ENCODE assay signal across 9 mouse cellular contexts in the genomic region with DNA sequence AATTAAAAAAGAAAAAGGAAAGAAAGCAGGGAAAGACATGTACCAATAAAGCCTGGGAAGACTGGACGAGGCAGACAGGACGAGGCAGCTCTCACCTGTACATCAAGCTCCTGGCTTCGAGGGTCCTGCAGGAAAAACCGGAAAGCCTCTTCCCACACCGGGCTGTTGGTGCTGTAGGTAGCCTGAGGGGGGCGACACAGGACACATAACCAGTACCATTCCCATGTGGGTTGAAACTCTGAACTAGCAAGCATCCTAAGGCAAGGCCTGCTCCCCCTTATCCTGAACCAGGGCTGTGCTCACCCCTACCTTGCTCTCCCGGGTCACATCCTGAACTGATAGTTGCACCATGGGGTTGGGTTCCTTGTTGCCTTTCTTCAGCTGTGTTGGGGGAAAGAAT. TPM values are rescaled to one million over a fixed set of nuclear protein-coding genes. Genes with fewer than 3 reads are reported as not detected.
DNase-seq lines count a peak whose midpoint lies in the region; ATAC-seq and TF ChIP-seq lines count a peak whose summit lies in the region.
"Had no signal": no experiment of that assay in that cellular context is flagged by ENCODE, and none has a peak within 500 bp of the region (broad histone marks: within the 10 kb centered on the region; RNA-seq: fewer than 3 reads in every experiment).

No protein-coding gene starts in this region.

- no peak overlapping the region for H3K4me2 ChIP-seq in midbrain, embryonic 13.5 days (replicated peaks)
- H3K4me2 ChIP-seq: neural tube, embryonic 13.5 days had no signal

- no peak overlapping the region for H3K27ac ChIP-seq in testis, adult 2 months (ENCODE audit: control insufficient read depth, insufficient read depth, low read depth, low read length)
- no peak overlapping the region for H3K27ac ChIP-seq in midbrain, embryonic 13.5 days
- H3K27ac ChIP-seq: neural tube, embryonic 13.5 days had no signal

- no peak overlapping the region for H3K4me3 ChIP-seq in testis, adult 2 months (ENCODE audit: control insufficient read depth, low read depth, low read length)
- no peak overlapping the region for H3K4me3 ChIP-seq in midbrain, embryonic 13.5 days (replicated peaks)
- H3K4me3 ChIP-seq: neural tube, embryonic 13.5 days had no signal

- no peaks in the 10 kb centered on the region for H3K36me3 ChIP-seq in testis, adult 2 months (ENCODE audit: control insufficient read depth, insufficient read depth, low read length)
- peaks cover 10% of the 10 kb centered on the region for H3K36me3 ChIP-seq in midbrain, embryonic 13.5 days

- ATAC-seq in midbrain, embryonic 13.5 days, result no peak

- peak; percentile 46 for DNase-seq in gastrocnemius, postnatal 10 days
- no peak for DNase-seq in gastrocnemius, postnatal 4 days (ENCODE audit: low spot score in 2 of 2)
- no peak for DNase-seq in testis, postnatal 14 days (ENCODE audit: low spot score)
- peak; percentile 70 for DNase-seq in cerebellum, adult 9-10 months
- peak; percentile 54 to 79 for DNase-seq in kidney, postnatal 36 days
- peak; percentile 31 for DNase-seq in right cerebral cortex, postnatal 4 days

- H3K9ac ChIP-seq in midbrain, embryonic 13.5 days (replicated peaks), result no peak overlapping the region
- H3K9ac ChIP-seq: neural tube, embryonic 13.5 days had no signal

- H3K27me3 ChIP-seq in testis, adult 2 months (ENCODE audit: control insufficient read depth, insufficient read depth, low read length), result no peaks in the 10 kb centered on the region; the same call in 1 of the 2 replicates
- H3K27me3 ChIP-seq in midbrain, embryonic 13.5 days, result peaks cover 43% of the 10 kb centered on the region

- 70% methylated on average over 7 of the region's 7 CpGs for WGBS in midbrain, embryonic 13.5 days

- peaks cover 12% of the 10 kb centered on the region for H3K4me1 ChIP-seq in testis, adult 2 months (ENCODE audit: control insufficient read depth, insufficient read depth, low read length)
- no peaks in the 10 kb centered on the region for H3K4me1 ChIP-seq in midbrain, embryonic 13.5 days (replicated peaks)

- TF ChIP-seq CTCF in testis, adult 2 months (IDR thresholded peaks at IDR 0.05; ENCODE audit: control insufficient read depth, insufficient read depth, insufficient replicate concordance, low read depth, low read length), result peak; percentile 47; the same call in 1 of the 2 replicates

- H3K9me3 ChIP-seq in midbrain, embryonic 13.5 days, result no peaks in the 10 kb centered on the region
- H3K9me3 ChIP-seq: neural tube, embryonic 13.5 days had no signal

- TF ChIP-seq POLR2A in testis, adult 2 months (IDR thresholded peaks at IDR 0.05; ENCODE audit: control insufficient read depth, low read depth, low read length), result no peak

RNA-seq across cellular contexts. Expression of gene Esyt1, which starts 6.8 kb away (rescaled TPM):
- 10 to 100 TPM; 22.5 to 30.4 TPM for total RNA-seq in gastrocnemius, postnatal 10 days (2021)
- total RNA-seq in gastrocnemius, postnatal 4 days (2021), result 10 to 100 TPM; 49.6 to 50.5 TPM
- polyA plus RNA-seq in testis, adult 2 months (2012; rRNA removed), result 1.6 and 3.1 TPM in 2 replicates
- 11.6 and 13.7 TPM in 2 replicates for polyA plus RNA-seq in midbrain, embryonic 13.5 days (2015; fragmentation: Nextera tagmentation; extraction: Ambion mirVana)

RNA-seq across cellular contexts. Expression of gene Myl6b, which starts 20.3 kb away (rescaled TPM):
- 100 to 1,000 TPM in 1 of 2 experiments, 10 to 100 TPM in 1; 68.8 to 101 TPM for total RNA-seq in gastrocnemius, postnatal 10 days (2021)
- 100 to 1,000 TPM; 119 to 139 TPM for total RNA-seq in gastrocnemius, postnatal 4 days (2021)
- polyA plus RNA-seq in testis, adult 2 months (2012; rRNA removed), result 20.3 and 23.2 TPM in 2 replicates
- 3.4 and 4.3 TPM in 2 replicates for polyA plus RNA-seq in midbrain, embryonic 13.5 days (2015; fragmentation: Nextera tagmentation; extraction: Ambion mirVana)

RNA-seq across cellular contexts. Expression of gene Myl6, which starts 24.9 kb away (rescaled TPM):
- total RNA-seq in gastrocnemius, postnatal 10 days (2021), result 100 to 1,000 TPM; 305 to 356 TPM
- 100 to 1,000 TPM; 485 to 542 TPM for total RNA-seq in gastrocnemius, postnatal 4 days (2021)
- polyA plus RNA-seq in testis, adult 2 months (2012; rRNA removed), result 191 and 248 TPM in 2 replicates
- polyA plus RNA-seq in midbrain, embryonic 13.5 days (2015; fragmentation: Nextera tagmentation; extraction: Ambion mirVana), result 836 and 885 TPM in 2 replicates

RNA-seq across cellular contexts. Expression of gene Zc3h10, which starts 28.7 kb away (rescaled TPM):
- total RNA-seq in gastrocnemius, postnatal 10 days (2021), result 1 to 10 TPM; 5.2 to 6.3 TPM
- total RNA-seq in gastrocnemius, postnatal 4 days (2021), result 1 to 10 TPM; 6.7 to 9.9 TPM
- polyA plus RNA-seq in testis, adult 2 months (2012; rRNA removed), result 29.9 and 33.9 TPM in 2 replicates
- 23.3 and 24.2 TPM in 2 replicates for polyA plus RNA-seq in midbrain, embryonic 13.5 days (2015; fragmentation: Nextera tagmentation; extraction: Ambion mirVana)

RNA-seq across cellular contexts. Expression of gene Rpl41, which starts 30.3 kb away (rescaled TPM):
- 1,000 to 10,000 TPM; 1,962 to 2,082 TPM for total RNA-seq in gastrocnemius, postnatal 10 days (2021)
- 1,000 to 10,000 TPM; 2,741 to 3,076 TPM for total RNA-seq in gastrocnemius, postnatal 4 days (2021)
- 1,504 and 1,952 TPM in 2 replicates for polyA plus RNA-seq in testis, adult 2 months (2012; rRNA removed)
- polyA plus RNA-seq in midbrain, embryonic 13.5 days (2015; fragmentation: Nextera tagmentation; extraction: Ambion mirVana), result 2,545 and 2,595 TPM in 2 replicates

Comparison
In these comparisons a context has a peak if more than half of its experiments do, and no peak if none do; other contexts are left out.
1. DNase-seq: peak in gastrocnemius, postnatal 10 days (single experiment), cerebellum, adult 9-10 months (single experiment), kidney, postnatal 36 days (2 of 2) and right cerebral cortex, postnatal 4 days (single experiment); none in gastrocnemius, postnatal 4 days (0 of 2) and testis, postnatal 14 days (single experiment).